Mouse (Mus musculus) heart, embryonic 15.5 days (tissue): ENCODE results near the gene Gm26938. TPM values are rescaled to one million over a fixed set of nuclear protein-coding genes. Genes with fewer than 3 reads are reported as not detected.

Experiments used
- ATAC-seq: fragments of 200-750 bp; cut with Nextera tagmentation; replicated peaks from 2 replicates; pipeline ENCODE4 v1.8.0; 2017; ENCODE audit warnings: low read depth, moderate TSS enrichment; ENCODE audit not compliant: insufficient number of reproducible peaks, insufficient read depth, low FRiP score
- H3K27ac ChIP-seq: fragments of 300-500 bp; sonication (generic); 2 replicates; pipeline ENCODE4 v1.5.1; 2015; ENCODE audit warnings: mild to moderate bottlenecking, inconsistent platforms
- H3K27me3 ChIP-seq: fragments of 300-500 bp; sonication (generic); 2 replicates; pipeline ENCODE4 v1.6.1; 2015; ENCODE audit warnings: inconsistent platforms
- H3K36me3 ChIP-seq: fragments of 300-500 bp; sonication (generic); 2 replicates; pipeline ENCODE4 v1.6.1; 2015; ENCODE audit warnings: mild to moderate bottlenecking, inconsistent platforms
- H3K4me1 ChIP-seq: fragments of 300-500 bp; sonication (generic); replicated peaks from 2 replicates; pipeline ENCODE4 v1.6.1; 2015; ENCODE audit warnings: inconsistent platforms
- H3K4me2 ChIP-seq: fragments of 300-500 bp; sonication (generic); 2 replicates; pipeline ENCODE4 v1.6.1; 2015; ENCODE audit warnings: inconsistent platforms, mild to moderate bottlenecking, moderate library complexity
- H3K4me3 ChIP-seq: fragments of 300-500 bp; sonication (generic); 2 replicates; pipeline ENCODE4 v1.5.1; 2015; ENCODE audit warnings: mild to moderate bottlenecking, inconsistent platforms
- H3K9ac ChIP-seq: fragments of 300-500 bp; sonication (generic); 2 replicates; pipeline ENCODE4 v1.6.1; 2015; ENCODE audit warnings: mild to moderate bottlenecking, inconsistent platforms
- H3K9me3 ChIP-seq: fragments of 300-500 bp; sonication (generic); replicated peaks from 2 replicates; pipeline ENCODE4 v1.6.1; 2016; ENCODE audit warnings: inconsistent platforms
- WGBS: fragments of 180-500 bp; shearing (Covaris S2); methylation state at CpG from one replicate; pipeline ENCODE4 v1.1.7; 2015; ENCODE audit warnings: mixed read lengths; 5-methylcytosine and 5-hydroxymethylcytosine counted together
- polyA plus RNA-seq: library from polyadenylated mRNA; unstranded; fragments of >200 nt; fragmentation: Nextera tagmentation; extraction: Ambion mirVana; gene quantifications from 2 replicates; pipeline ENCODE4 v1.2.1, GENCODE M21; 2015

Gene Gm26938
- polyA plus RNA-seq, 1 experiment from 2014 or later, result not detected

GRCm38 (mm10) chr5:139829384-139829783 lies 3.2 kb upstream of the Gm26938 start:
- Histone ChIP-seq H3K27me3 (peaks cover 4% of the 10 kb centered on the region; the same call in 1 of the 2 replicates), H3K27ac (no peak overlapping the region), H3K4me2 (no peak overlapping the region), H3K4me3 (no peak overlapping the region), H3K9ac (no peak overlapping the region), H3K9me3 (no peaks in the 10 kb centered on the region), H3K4me1 (peaks cover 13% of the 10 kb centered on the region), H3K36me3 (0 out of 2 replicates have a peak, but pooled peaks cover 5% of the 10 kb centered on the region)
- ATAC-seq, result no peak
- WGBS, result 59% methylated on average over 13 of the region's 13 CpGs

GRCm38 (mm10) chr5:139827593-139827992 lies 1.4 kb upstream of the Gm26938 start:
- no peak for ATAC-seq
- no peak overlapping the region for H3K9ac ChIP-seq
- H3K9me3 ChIP-seq, result no peaks in the 10 kb centered on the region
- H3K4me2 ChIP-seq, result no peak overlapping the region
- peaks cover 13% of the 10 kb centered on the region for H3K4me1 ChIP-seq
- H3K27me3 ChIP-seq, result peaks cover 4% of the 10 kb centered on the region; the same call in 1 of the 2 replicates
- no peak overlapping the region for H3K27ac ChIP-seq
- 90% methylated on average over 1 of the region's 1 CpGs for WGBS
- no peak overlapping the region for H3K4me3 ChIP-seq
- H3K36me3 ChIP-seq, result peaks cover 15% of the 10 kb centered on the region

GRCm38 (mm10) chr5:139825947-139826346 lies 260 bp downstream of the Gm26938 start:
- H3K36me3 ChIP-seq, result peaks cover 22% of the 10 kb centered on the region
- peak overlapping the region; percentile 90 for H3K9ac ChIP-seq
- H3K9me3 ChIP-seq, result no peaks in the 10 kb centered on the region
- WGBS, result 36% methylated on average over 11 of the region's 11 CpGs
- H3K4me2 ChIP-seq, result peak overlapping the region; percentile 85
- H3K27me3 ChIP-seq, result no peaks in the 10 kb centered on the region
- peak overlapping the region; percentile 93 for H3K4me3 ChIP-seq
- peaks cover 13% of the 10 kb centered on the region for H3K4me1 ChIP-seq
- 0 out of 2 replicates have a peak, but pooled peaks have one; percentile 1 for ATAC-seq
- no peak overlapping the region for H3K27ac ChIP-seq

GRCm38 (mm10) chr5:139824531-139824930 lies 1.7 kb downstream of the Gm26938 start:
- no peak for ATAC-seq
- 95% methylated on average over 10 of the region's 10 CpGs for WGBS

GRCm38 (mm10) chr5:139821466-139822459 lies 4.4 kb downstream of the Gm26938 start:
- WGBS, result 74% methylated on average over 12 of the region's 12 CpGs
- Histone ChIP-seq H3K4me2 (no peak overlapping the region), H3K27me3 (no peaks in the 10 kb centered on the region), H3K4me1 (peaks cover 13% of the 10 kb centered on the region), H3K36me3 (peaks cover 22% of the 10 kb centered on the region), H3K27ac (no peak overlapping the region), H3K9me3 (no peaks in the 10 kb centered on the region), H3K9ac (no peak overlapping the region), H3K4me3 (no peak overlapping the region)
- ATAC-seq, result no peak

More at GRCm38 (mm10) chr5:139824531-139824930, 1.7 kb downstream of the Gm26938 start:
- no peak overlapping the region for H3K27ac ChIP-seq
- no peak overlapping the region for H3K4me2 ChIP-seq
- peaks cover 22% of the 10 kb centered on the region for H3K36me3 ChIP-seq
- H3K4me3 ChIP-seq, result no peak overlapping the region
- no peak overlapping the region for H3K9ac ChIP-seq
- H3K9me3 ChIP-seq, result no peaks in the 10 kb centered on the region
- H3K4me1 ChIP-seq, result peaks cover 13% of the 10 kb centered on the region
- no peaks in the 10 kb centered on the region for H3K27me3 ChIP-seq

- peaks cover 4% of the 10 kb centered on the region for H3K27me3 ChIP-seq
- ATAC-seq, result no peak
- WGBS, result 75% methylated on average over 9 of the region's 9 CpGs
These were observed 6.5 kb downstream of the Gm26938 start, which contains the start of gene Tmem184a for GRCm38 (mm10) chr5:139819538-139820181. TSS of gene Tmem184a (minus strand) at chr5:139819917.

GRCm38 (mm10) chr5:139818801-139819200 lies 7.4 kb downstream of the Gm26938 start:
- H3K4me2 ChIP-seq, result no peak overlapping the region
- no peaks in the 10 kb centered on the region for H3K9me3 ChIP-seq
- peaks cover 6% of the 10 kb centered on the region; the same call in 1 of the 2 replicates for H3K4me1 ChIP-seq
- no peak overlapping the region for H3K27ac ChIP-seq
- H3K36me3 ChIP-seq, result peaks cover 15% of the 10 kb centered on the region
- no peak overlapping the region for H3K9ac ChIP-seq
- no peak for ATAC-seq
- 41% methylated on average over 4 of the region's 4 CpGs for WGBS
- H3K27me3 ChIP-seq, result peaks cover 12% of the 10 kb centered on the region
- H3K4me3 ChIP-seq, result no peak overlapping the region

More at GRCm38 (mm10) chr5:139819538-139820181, 6.5 kb downstream of the Gm26938 start, which contains the start of gene Tmem184a:
- Histone ChIP-seq H3K36me3 (peaks cover 20% of the 10 kb centered on the region), H3K9me3 (no peaks in the 10 kb centered on the region), H3K27ac (no peak within 1 kb of the TSS), H3K4me3 (no peak within 1 kb of the TSS), H3K4me1 (peaks cover 6% of the 10 kb centered on the region; the same call in 1 of the 2 replicates), H3K4me2 (no peak within 1 kb of the TSS), H3K9ac (no peak within 1 kb of the TSS)

- Histone ChIP-seq H3K4me1 (peaks cover 6% of the 10 kb centered on the region; the same call in 1 of the 2 replicates), H3K27ac (no peak overlapping the region), H3K36me3 (peaks cover 11% of the 10 kb centered on the region), H3K4me3 (no peak overlapping the region), H3K9me3 (no peaks in the 10 kb centered on the region), H3K4me2 (no peak overlapping the region), H3K27me3 (peaks cover 17% of the 10 kb centered on the region), H3K9ac (no peak overlapping the region)
- ATAC-seq, result no peak
- WGBS, result 76% methylated on average over 3 of the region's 3 CpGs
These were observed 8.2 kb downstream of the Gm26938 start for GRCm38 (mm10) chr5:139818056-139818455.

- ATAC-seq, result no peak
- Histone ChIP-seq H3K27ac (no peak overlapping the region), H3K27me3 (peaks cover 21% of the 10 kb centered on the region), H3K4me1 (peaks cover 6% of the 10 kb centered on the region; the same call in 1 of the 2 replicates), H3K4me3 (no peak overlapping the region), H3K9me3 (no peaks in the 10 kb centered on the region), H3K9ac (no peak overlapping the region), H3K36me3 (peaks cover 4% of the 10 kb centered on the region; the same call in 1 of the 2 replicates), H3K4me2 (no peak overlapping the region)
- 4% methylated on average over 1 of the region's 1 CpGs for WGBS
These were observed 8.9 kb downstream of the Gm26938 start for GRCm38 (mm10) chr5:139817292-139817691.

GRCm38 (mm10) chr5:139816445-139816844 lies 9.8 kb downstream of the Gm26938 start:
- Histone ChIP-seq H3K9me3 (no peaks in the 10 kb centered on the region), H3K9ac (no peak overlapping the region), H3K4me1 (peaks cover 6% of the 10 kb centered on the region; the same call in 1 of the 2 replicates), H3K27me3 (peaks cover 25% of the 10 kb centered on the region), H3K36me3 (no peaks in the 10 kb centered on the region), H3K4me3 (no peak overlapping the region), H3K27ac (no peak overlapping the region), H3K4me2 (no peak overlapping the region)
- no peak for ATAC-seq

GRCm38 (mm10) chr5:139815964-139816363 lies 10.2 kb downstream of the Gm26938 start:
- Histone ChIP-seq H3K9ac (no peak overlapping the region), H3K36me3 (no peaks in the 10 kb centered on the region), H3K27me3 (peaks cover 25% of the 10 kb centered on the region), H3K27ac (no peak overlapping the region), H3K9me3 (no peaks in the 10 kb centered on the region), H3K4me2 (no peak overlapping the region), H3K4me3 (no peak overlapping the region), H3K4me1 (peaks cover 6% of the 10 kb centered on the region; the same call in 1 of the 2 replicates)
- WGBS, result 35% methylated on average over 6 of the region's 6 CpGs
- ATAC-seq, result no peak
